Comparison of ENCODE assay signal across 10 mouse cellular contexts in genomic region chr14:76513395-76514049, GRCm38 (mm10). TPM values are rescaled to one million over a fixed set of nuclear protein-coding genes. Genes with fewer than 3 reads are reported as not detected.
A peak's percentile ranks its signal among the peaks of the same experiment; 100 is the strongest.
DNase-seq lines count a peak whose midpoint lies in the region; ATAC-seq and TF ChIP-seq lines count a peak whose summit lies in the region.
"Had no signal": no experiment of that assay in that cellular context is flagged by ENCODE, and none has a peak within 500 bp of the region (broad histone marks: within the 10 kb centered on the region; RNA-seq: fewer than 3 reads in every experiment).

No protein-coding gene starts in this region.

- WGBS in forebrain, embryonic 14.5 days: 14% methylated on average over 11 of the region's 11 CpGs
- 22% methylated on average over 11 of the region's 11 CpGs for WGBS in limb, embryonic 13.5 days

- TF ChIP-seq CTCF in E14TG2a.4 (conservative IDR thresholded peaks at IDR 0.05; ENCODE audit: low read length): no peak

- H3K27ac ChIP-seq in forebrain, embryonic 14.5 days (ENCODE audit: low read depth, low read length): 0 out of 2 replicates have a peak overlapping the region, but pooled peaks have one; percentile 5
- H3K27ac ChIP-seq in limb, embryonic 13.5 days: 0 out of 2 replicates have a peak overlapping the region, but pooled peaks have one; percentile 15
- H3K27ac ChIP-seq: liver, embryonic 14.5 days had no signal

- no peaks in the 10 kb centered on the region for H3K27me3 ChIP-seq in E14TG2a.4 (ENCODE audit: insufficient read depth, low read length)
- H3K27me3 ChIP-seq in forebrain, embryonic 14.5 days (replicated peaks; ENCODE audit: control insufficient read depth, insufficient read depth, low read length): no peaks in the 10 kb centered on the region
- H3K27me3 ChIP-seq in limb, embryonic 13.5 days: no peaks in the 10 kb centered on the region

- H3K9ac ChIP-seq in forebrain, embryonic 14.5 days (ENCODE audit: low read length): no peak overlapping the region
- no peak overlapping the region for H3K9ac ChIP-seq in limb, embryonic 13.5 days
- H3K9ac ChIP-seq: liver, embryonic 14.5 days had no signal

- H3K4me1 ChIP-seq in E14TG2a.4 (replicated peaks; ENCODE audit: low read depth, low read length): peaks cover 71% of the 10 kb centered on the region
- peaks cover 11% of the 10 kb centered on the region; the same call in 1 of the 2 replicates for H3K4me1 ChIP-seq in forebrain, embryonic 14.5 days (ENCODE audit: control insufficient read depth, insufficient read depth, low read length)
- peaks cover 14% of the 10 kb centered on the region for H3K4me1 ChIP-seq in limb, embryonic 13.5 days

- peak; percentile 40; the same call in 1 of the 2 replicates for ATAC-seq in forebrain, embryonic 14.5 days
- peak; percentile 34; the same call in 1 of the 2 replicates for ATAC-seq in limb, embryonic 13.5 days (ENCODE audit: low FRiP score, low read depth)
- no peak for ATAC-seq in cerebellum, adult (ENCODE audit: insufficient number of reproducible peaks, low FRiP score, low TSS enrichment)

- H3K9me3 ChIP-seq in E14TG2a.4 (ENCODE audit: low read length): no peaks in the 10 kb centered on the region
- H3K9me3 ChIP-seq in forebrain, embryonic 14.5 days (replicated peaks; ENCODE audit: control insufficient read depth, low read length): no peaks in the 10 kb centered on the region
- H3K9me3 ChIP-seq in limb, embryonic 13.5 days: peaks cover 5% of the 10 kb centered on the region; the same call in 1 of the 2 replicates

- peak; percentile 29 for DNase-seq in adrenal gland, postnatal 14 days
- no peak for DNase-seq in adrenal gland, postnatal 10 days
- DNase-seq in forebrain, embryonic 14.5 days (ENCODE audit: low spot score): no peak
- no peak for DNase-seq in thymus, postnatal 0 days (ENCODE audit: low spot score)
- no peak for DNase-seq in frontal cortex, postnatal 25 days (ENCODE audit: low spot score in 2 of 2)
- DNase-seq: adrenal gland, adult 2 months had no signal

- peak overlapping the region; percentile 54 for H3K4me3 ChIP-seq in E14TG2a.4 (replicated peaks; ENCODE audit: low read length)
- no peak overlapping the region for H3K4me3 ChIP-seq in forebrain, embryonic 14.5 days (ENCODE audit: low read depth, low read length)
- no peak overlapping the region for H3K4me3 ChIP-seq in limb, embryonic 13.5 days

- no peak overlapping the region for H3K4me2 ChIP-seq in forebrain, embryonic 14.5 days (ENCODE audit: low read length)
- H3K4me2 ChIP-seq in limb, embryonic 13.5 days (replicated peaks): peak overlapping the region; percentile 32

- peaks cover 6% of the 10 kb centered on the region for H3K36me3 ChIP-seq in E14TG2a.4 (ENCODE audit: insufficient read depth, low read length)
- H3K36me3 ChIP-seq in forebrain, embryonic 14.5 days (ENCODE audit: control insufficient read depth, insufficient read depth, low read length): peaks cover 12% of the 10 kb centered on the region
- peaks cover 10% of the 10 kb centered on the region for H3K36me3 ChIP-seq in limb, embryonic 13.5 days

RNA-seq across cellular contexts. Expression of gene Serp2, which starts 43.2 kb away (rescaled TPM):
- 6.4 and 7.3 TPM in 2 replicates for total RNA-seq in adrenal gland, postnatal 14 days (2021)
- 1 to 10 TPM; 7.2 to 9.6 TPM for total RNA-seq in adrenal gland, postnatal 10 days (2021)
- 141 and 147 TPM in 2 replicates for polyA plus RNA-seq in forebrain, embryonic 14.5 days (2014; fragmentation: Nextera tagmentation; extraction: Ambion mirVana)
- polyA plus RNA-seq in limb, embryonic 13.5 days (2015; fragmentation: Nextera tagmentation; extraction: Ambion mirVana): 15.0 and 18.7 TPM in 2 replicates
- 5.8 and 6.6 TPM in 2 replicates for polyA plus RNA-seq in thymus, postnatal 0 days (2015; fragmentation: Nextera tagmentation; extraction: Ambion mirVana)
